10 mouse cellular contexts compared by ENCODE assay signal in the genomic region with DNA sequence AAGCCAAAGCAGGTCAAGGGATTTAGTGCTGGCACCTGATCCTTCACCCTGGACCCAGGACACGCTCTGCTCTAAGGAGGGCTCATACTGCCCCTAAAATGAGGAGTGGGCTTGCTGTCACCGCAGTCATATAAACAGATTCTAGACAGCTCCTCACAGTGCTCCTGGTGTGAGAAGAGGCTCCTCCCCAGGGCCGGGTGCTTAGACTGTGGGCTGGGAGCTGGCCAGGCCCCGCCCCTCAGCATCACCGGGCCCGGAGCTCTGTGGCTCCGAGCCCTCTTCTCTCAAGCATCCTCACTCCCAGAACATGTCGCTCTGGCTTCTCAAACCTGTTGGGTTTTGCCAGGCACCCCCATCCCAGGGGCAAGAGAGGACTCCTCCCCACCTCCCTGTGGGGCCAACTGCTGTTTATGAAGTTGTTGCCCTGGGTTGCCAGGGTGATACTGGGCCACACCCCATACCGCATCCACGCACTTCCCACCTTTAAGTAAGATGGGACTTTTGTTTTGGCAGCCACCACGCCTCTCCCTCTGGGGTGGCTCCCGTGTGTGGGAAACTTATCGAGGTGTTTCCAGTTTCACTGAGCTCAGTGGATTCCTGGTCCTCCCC.
DNase-seq lines count a peak whose midpoint lies in the region; ATAC-seq and TF ChIP-seq lines count a peak whose summit lies in the region.
"Had no signal": no experiment of that assay in that cellular context is flagged by ENCODE, and none has a peak within 500 bp of the region (broad histone marks: within the 10 kb centered on the region; RNA-seq: fewer than 3 reads in every experiment).

No protein-coding gene starts in this region.

- peaks cover 53% of the 10 kb centered on the region for H3K4me1 ChIP-seq in heart, embryonic 10.5 days
- H3K4me1 ChIP-seq in heart, embryonic 12.5 days (replicated peaks) = peaks cover 48% of the 10 kb centered on the region
- peaks cover 17% of the 10 kb centered on the region for H3K4me1 ChIP-seq in testis, adult 2 months (ENCODE audit: control insufficient read depth, insufficient read depth, low read length)

- TF ChIP-seq POLR2A in testis, adult 2 months (IDR thresholded peaks at IDR 0.05; ENCODE audit: control insufficient read depth, low read depth, low read length) = peak; percentile 64; the same call in 1 of the 2 replicates

- WGBS in heart, embryonic 10.5 days = 15% methylated on average over 13 of the region's 13 CpGs
- WGBS in heart, embryonic 12.5 days = 21% methylated on average over 13 of the region's 13 CpGs

- no peak overlapping the region for H3K4me3 ChIP-seq in heart, embryonic 10.5 days
- H3K4me3 ChIP-seq in heart, embryonic 12.5 days = no peak overlapping the region
- peak overlapping the region; percentile 70 for H3K4me3 ChIP-seq in testis, adult 2 months (ENCODE audit: control insufficient read depth, low read depth, low read length)
- H3K4me3 ChIP-seq: kidney, embryonic 15.5 days; left cerebral cortex, adult 2 months had no signal

- no peaks in the 10 kb centered on the region for H3K9me3 ChIP-seq in heart, embryonic 10.5 days
- H3K9me3 ChIP-seq in heart, embryonic 12.5 days (replicated peaks) = no peaks in the 10 kb centered on the region
- H3K9me3 ChIP-seq: kidney, embryonic 15.5 days had no signal

- no peak overlapping the region for H3K4me2 ChIP-seq in heart, embryonic 12.5 days
- H3K4me2 ChIP-seq: kidney, embryonic 15.5 days had no signal

- no peak for TF ChIP-seq CTCF in testis, adult 2 months (IDR thresholded peaks at IDR 0.05; ENCODE audit: control insufficient read depth, insufficient read depth, insufficient replicate concordance, low read depth, low read length)

- H3K36me3 ChIP-seq in heart, embryonic 10.5 days = no peaks in the 10 kb centered on the region
- H3K36me3 ChIP-seq in heart, embryonic 12.5 days = no peaks in the 10 kb centered on the region
- no peaks in the 10 kb centered on the region for H3K36me3 ChIP-seq in testis, adult 2 months (ENCODE audit: control insufficient read depth, insufficient read depth, low read length)
- H3K36me3 ChIP-seq: kidney, embryonic 15.5 days had no signal

- H3K9ac ChIP-seq in heart, embryonic 12.5 days = no peak overlapping the region
- H3K9ac ChIP-seq: kidney, embryonic 15.5 days had no signal

- H3K27me3 ChIP-seq in heart, embryonic 10.5 days (ENCODE audit: insufficient read depth, poor library complexity, severe bottlenecking) = peaks cover 51% of the 10 kb centered on the region
- peaks cover 48% of the 10 kb centered on the region for H3K27me3 ChIP-seq in heart, embryonic 12.5 days (replicated peaks)
- H3K27me3 ChIP-seq in testis, adult 2 months (ENCODE audit: control insufficient read depth, insufficient read depth, low read length) = no peaks in the 10 kb centered on the region

- intact Hi-C loops in left cerebral cortex, postnatal 36 days (cut with DNase I) = no loop called here

- 0 out of 2 replicates have a peak overlapping the region, but pooled peaks have one; percentile 6 for H3K27ac ChIP-seq in heart, embryonic 10.5 days
- no peak overlapping the region for H3K27ac ChIP-seq in heart, embryonic 12.5 days (ENCODE audit: poor library complexity, severe bottlenecking)
- H3K27ac ChIP-seq in testis, adult 2 months (ENCODE audit: control insufficient read depth, insufficient read depth, low read depth, low read length) = no peak overlapping the region
- H3K27ac ChIP-seq: kidney, embryonic 15.5 days; left cerebral cortex, adult 2 months had no signal

- no peak for DNase-seq in heart, embryonic 10.5 days (ENCODE audit: low spot score)
- DNase-seq in testis, postnatal 10 days (ENCODE audit: low spot score) = no peak
- peak; percentile 58 for DNase-seq in induced T-regulatory cell, adult 2 months (ENCODE audit: low read depth)
- no peak for DNase-seq in left cerebral cortex, postnatal 36 days (ENCODE audit: low spot score in 2 of 2)
- DNase-seq in urinary bladder, postnatal 4 days (ENCODE audit: low spot score in 2 of 2) = no peak
- no peak for DNase-seq in thymus, postnatal 25 days

- no peak for ATAC-seq in heart, embryonic 12.5 days (ENCODE audit: insufficient number of reproducible peaks, low FRiP score)
